Comparison of ENCODE assay signal across 20 mouse cellular contexts in the genomic region with DNA sequence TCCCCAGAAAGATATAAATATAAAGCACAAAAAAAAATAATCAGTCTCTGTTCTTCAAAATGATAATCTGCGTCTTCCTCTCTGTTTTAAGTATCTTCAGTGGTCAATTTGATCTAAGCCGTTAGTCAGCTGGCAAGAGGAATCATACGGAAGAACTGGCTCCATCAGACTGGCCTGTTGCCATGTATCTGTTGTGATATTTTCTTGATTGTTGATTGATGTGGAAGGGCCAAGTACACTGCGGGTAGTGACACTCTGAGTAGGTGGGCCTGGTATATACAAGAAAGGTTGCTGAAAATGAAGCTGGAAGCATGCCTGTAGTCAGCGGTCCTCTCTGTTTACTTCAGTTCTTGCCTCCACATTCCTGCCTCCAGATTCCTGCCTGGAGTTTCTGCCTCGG.
DNase-seq lines count a peak whose midpoint lies in the region; ATAC-seq and TF ChIP-seq lines count a peak whose summit lies in the region.
"Had no signal": no experiment of that assay in that cellular context is flagged by ENCODE, and none has a peak within 500 bp of the region (broad histone marks: within the 10 kb centered on the region; RNA-seq: fewer than 3 reads in every experiment).

No protein-coding gene starts in this region.

- no peak for ATAC-seq in forebrain, embryonic 15.5 days (replicated peaks)
- no peak for ATAC-seq in forebrain, embryonic 11.5 days (replicated peaks; ENCODE audit: low FRiP score)
- ATAC-seq: inflammation-experienced regulatory T-cells, adult 6 months had no signal

- DNase-seq in cerebellum, adult 11-12 months, result peak; percentile 22
- no peak for DNase-seq in cerebellum, adult 18-20 months
- no peak for DNase-seq in forebrain, embryonic 11.5 days (ENCODE audit: low spot score)
- no peak for DNase-seq in left cerebral cortex, adult 2 months (ENCODE audit: extremely low spot score in 1 of 2, low spot score in 2 of 2)
- DNase-seq in left cerebral cortex, postnatal 36 days (ENCODE audit: low spot score in 2 of 2), result no peak
- no peak for DNase-seq in kidney, adult 11 months
- DNase-seq: adrenal gland, adult 2 months; embryo, embryonic 11 days; heart, postnatal 14 days; kidney, adult 8-10 months; kidney, postnatal 14 days; liver, embryonic 13.5 days; lung, embryonic 14.5 days; lung, postnatal 36 days had no signal

- H3K27me3 ChIP-seq in forebrain, embryonic 15.5 days, result no peaks in the 10 kb centered on the region
- H3K27me3 ChIP-seq in forebrain, embryonic 11.5 days (ENCODE audit: control insufficient read depth, insufficient read depth, low read length), result no peaks in the 10 kb centered on the region
- H3K27me3 ChIP-seq: heart, embryonic 12.5 days; limb, embryonic 12.5 days; liver, embryonic 13.5 days had no signal

- no peak overlapping the region for H3K9ac ChIP-seq in forebrain, embryonic 15.5 days (replicated peaks)
- no peak overlapping the region for H3K9ac ChIP-seq in forebrain, embryonic 11.5 days (ENCODE audit: low read length)
- H3K9ac ChIP-seq: heart, embryonic 12.5 days; limb, embryonic 12.5 days; liver, embryonic 13.5 days; lung, embryonic 14.5 days had no signal

- H3K4me1 ChIP-seq in forebrain, embryonic 15.5 days, result peaks cover 19% of the 10 kb centered on the region
- no peaks in the 10 kb centered on the region for H3K4me1 ChIP-seq in forebrain, embryonic 11.5 days (replicated peaks; ENCODE audit: control insufficient read depth, insufficient read depth, low read length)
- H3K4me1 ChIP-seq in cortical plate, adult 2 months (ENCODE audit: control insufficient read depth, insufficient read depth, low read length), result peaks cover 13% of the 10 kb centered on the region; the same call in 1 of the 2 replicates
- H3K4me1 ChIP-seq: heart, embryonic 12.5 days; limb, embryonic 12.5 days; liver, embryonic 13.5 days had no signal

- no peak for TF ChIP-seq CTCF in left cerebral cortex, adult 2 months (IDR thresholded peaks at IDR 0.05)
- TF ChIP-seq CTCF in cortical plate, adult 2 months (IDR thresholded peaks at IDR 0.05; ENCODE audit: extremely low read depth, insufficient read depth, low read length), result no peak

- WGBS in forebrain, embryonic 15.5 days, result 56% methylated on average over 6 of the region's 6 CpGs
- WGBS in forebrain, embryonic 11.5 days, result 90% methylated on average over 6 of the region's 6 CpGs

- no peaks in the 10 kb centered on the region for H3K9me3 ChIP-seq in forebrain, embryonic 15.5 days
- H3K9me3 ChIP-seq in forebrain, embryonic 11.5 days (ENCODE audit: control insufficient read depth, low read length), result no peaks in the 10 kb centered on the region
- H3K9me3 ChIP-seq: heart, embryonic 12.5 days; limb, embryonic 12.5 days; liver, embryonic 13.5 days had no signal

- intact Hi-C loops in left cerebral cortex, adult 2 months (cut with DNase I), result no loop called here
- intact Hi-C loops in left cerebral cortex, postnatal 36 days (cut with DNase I), result loop anchor here (5.0 kb wide), 1 partner anchor 46 kb away; no protein-coding TSS in a partner anchor

- no peak for TF ChIP-seq POLR2A in cortical plate, adult 2 months (IDR thresholded peaks at IDR 0.05; ENCODE audit: extremely low read depth, insufficient read depth, low read length)

- H3K27ac ChIP-seq in forebrain, embryonic 15.5 days (replicated peaks), result peak overlapping the region; percentile 79
- H3K27ac ChIP-seq in forebrain, embryonic 11.5 days (ENCODE audit: low read depth, low read length), result no peak overlapping the region
- H3K27ac ChIP-seq in left cerebral cortex, adult 2 months, result peak overlapping the region; percentile 53; the same call in 1 of the 2 replicates
- H3K27ac ChIP-seq in cortical plate, adult 2 months (ENCODE audit: insufficient read depth, low read length), result 0 out of 2 replicates have a peak overlapping the region, but pooled peaks have one; percentile 57
- H3K27ac ChIP-seq: limb, embryonic 12.5 days; liver, embryonic 13.5 days had no signal

- no peak overlapping the region for H3K4me3 ChIP-seq in forebrain, embryonic 15.5 days
- no peak overlapping the region for H3K4me3 ChIP-seq in forebrain, embryonic 11.5 days (ENCODE audit: low read depth, low read length)
- H3K4me3 ChIP-seq in left cerebral cortex, adult 2 months, result no peak overlapping the region
- no peak overlapping the region for H3K4me3 ChIP-seq in cortical plate, adult 2 months (ENCODE audit: insufficient read depth, low read length)
- H3K4me3 ChIP-seq: heart, embryonic 12.5 days; limb, embryonic 12.5 days; liver, embryonic 13.5 days; myocyte had no signal

- H3K36me3 ChIP-seq in forebrain, embryonic 15.5 days, result no peaks in the 10 kb centered on the region
- H3K36me3 ChIP-seq in forebrain, embryonic 11.5 days (ENCODE audit: control insufficient read depth, insufficient read depth, low read length), result no peaks in the 10 kb centered on the region
- H3K36me3 ChIP-seq: heart, embryonic 12.5 days; limb, embryonic 12.5 days; liver, embryonic 13.5 days had no signal

- no peak overlapping the region for H3K4me2 ChIP-seq in forebrain, embryonic 15.5 days (replicated peaks)
- no peak overlapping the region for H3K4me2 ChIP-seq in forebrain, embryonic 11.5 days (ENCODE audit: low read depth, low read length, severe bottlenecking)
- H3K4me2 ChIP-seq: heart, embryonic 12.5 days; limb, embryonic 12.5 days; liver, embryonic 13.5 days; lung, embryonic 14.5 days had no signal
